Mouse (Mus musculus) CH12.LX (cell line): ENCODE results near the gene Rcan2. TPM values are rescaled to one million over a fixed set of nuclear protein-coding genes. Genes with fewer than 3 reads are reported as not detected.

ENCODE experiments used
- DNase-seq: peaks from one replicate; pipeline ENCODE4 v3.0.0-alpha.2; 2013; ENCODE audit errors: extremely low read depth
- H3K27ac ChIP-seq: 2 replicates; pipeline ENCODE4 v1.5.1; 2012; ENCODE audit warnings: low read depth, mild to moderate bottlenecking, control low read depth, moderate library complexity; ENCODE audit not compliant: insufficient read depth
- H3K27me3 ChIP-seq: replicated peaks from 2 replicates; pipeline ENCODE3; 2012; ENCODE audit warnings: inconsistent platforms
- H3K36me3 ChIP-seq, 2 experiments: replicated peaks in 1 of 2; 2 replicates each; pipeline versions ENCODE3 to v1.6.1; 2012; ENCODE audit warnings: inconsistent platforms in 1 of 2, low read length in 1 of 2, mild to moderate bottlenecking in 1 of 2, mixed read lengths in 1 of 2, moderate library complexity in 1 of 2; ENCODE audit not compliant: control insufficient read depth in 1 of 2, insufficient read depth in 1 of 2
- H3K4me1 ChIP-seq, 2 experiments: 2 replicates each; pipeline ENCODE4 v1.6.1; 2012; ENCODE audit warnings: inconsistent platforms in 1 of 2, moderate library complexity in 1 of 2; ENCODE audit not compliant: insufficient read depth in 2 of 2, control insufficient read depth in 1 of 2
- H3K4me2 ChIP-seq: 2 replicates; pipeline ENCODE4 v1.6.1; 2012; ENCODE audit warnings: low read depth, mild to moderate bottlenecking, control low read depth; ENCODE audit not compliant: poor library complexity, insufficient read depth, severe bottlenecking
- H3K4me3 ChIP-seq, 3 experiments: fragments of 150-350 bp in 1 of 3; sonication (generic) in 1 of 3; replicated peaks in 1 of 3; 2 replicates each; pipeline versions ENCODE3 to v1.5.1; 2011 to 2012; ENCODE audit warnings: low read depth in 2 of 3, low read length in 2 of 3, mild to moderate bottlenecking in 2 of 3, moderate library complexity in 2 of 3, control low read depth in 1 of 3, improper control_type of control experiment in 1 of 3, inconsistent platforms in 1 of 3, mixed read lengths in 1 of 3; ENCODE audit not compliant: poor library complexity in 1 of 3
- H3K79me2 ChIP-seq: replicated peaks from 2 replicates; pipeline ENCODE4 v1.6.1; 2012; ENCODE audit warnings: mild to moderate bottlenecking, moderate library complexity; ENCODE audit not compliant: control insufficient read depth, poor library complexity, insufficient read depth, severe bottlenecking; ENCODE audit errors: extremely low read depth
- H3K9ac ChIP-seq: 2 replicates; pipeline ENCODE4 v1.6.1; 2012; ENCODE audit warnings: low read depth, mild to moderate bottlenecking, control low read depth, moderate library complexity; ENCODE audit not compliant: insufficient read depth
- H3K9me3 ChIP-seq: replicated peaks from 2 replicates; pipeline ENCODE3; 2012; ENCODE audit warnings: low read length, inconsistent platforms, mixed read lengths
- CHD2 ChIP-seq: IDR thresholded peaks from 2 replicates; pipeline ENCODE4 v1.6.1; 2011; ENCODE audit warnings: low read length, improper control_type of control experiment
- CTCF ChIP-seq, 2 experiments: IDR thresholded peaks in 1 of 2; conservative IDR thresholded peaks in 1 of 2; 2 replicates each; pipeline ENCODE4 v1.5.1; 2011 to 2012; ENCODE audit warnings: low read depth in 2 of 2, low read length in 2 of 2, improper control_type of control experiment in 1 of 2, inconsistent platforms in 1 of 2, mild to moderate bottlenecking in 1 of 2, moderate library complexity in 1 of 2
- ELF1 ChIP-seq: IDR thresholded peaks from 2 replicates; pipeline ENCODE4 v1.6.1; 2014; ENCODE audit warnings: low read depth, mild to moderate bottlenecking, inconsistent platforms, low read length, improper control_type of control experiment
- EP300 ChIP-seq: IDR thresholded peaks from 2 replicates; pipeline ENCODE4 v1.6.1; 2011; ENCODE audit warnings: low read length, improper control_type of control experiment
- ETS1 ChIP-seq: conservative IDR thresholded peaks from 2 replicates; pipeline ENCODE4 v1.6.1; 2012; ENCODE audit warnings: low read depth, mild to moderate bottlenecking, inconsistent platforms, low read length, improper control_type of control experiment, moderate library complexity
- GABPA ChIP-seq: IDR thresholded peaks from 2 replicates; pipeline ENCODE4 v1.6.1; 2012; ENCODE audit warnings: low read depth, low read length, improper control_type of control experiment, inconsistent platforms; ENCODE audit not compliant: insufficient replicate concordance
- HCFC1 ChIP-seq: IDR thresholded peaks from 2 replicates; pipeline ENCODE4 v1.6.1; 2012; ENCODE audit warnings: low read depth, mild to moderate bottlenecking, inconsistent platforms, low read length, improper control_type of control experiment
- JUND ChIP-seq: conservative IDR thresholded peaks from 2 replicates; pipeline ENCODE4 v1.6.1; 2011; ENCODE audit warnings: low read depth, low read length, improper control_type of control experiment
- MAFK ChIP-seq: IDR thresholded peaks from 2 replicates; pipeline ENCODE4 v1.6.1; 2011; ENCODE audit warnings: low read length, improper control_type of control experiment; ENCODE audit not compliant: insufficient replicate concordance
- MEF2A ChIP-seq: IDR thresholded peaks from 2 replicates; pipeline ENCODE4 v1.6.1; 2014; ENCODE audit warnings: low read depth, mild to moderate bottlenecking, inconsistent platforms, low read length, improper control_type of control experiment, borderline replicate concordance
- MXI1 ChIP-seq: IDR thresholded peaks from 2 replicates; pipeline ENCODE4 v1.6.1; 2011; ENCODE audit warnings: mild to moderate bottlenecking, low read depth, low read length, improper control_type of control experiment
- MYC ChIP-seq: IDR thresholded peaks from 2 replicates; pipeline ENCODE4 v1.6.1; 2011; ENCODE audit warnings: low read depth, mild to moderate bottlenecking, improper control_type of control experiment, low read length
- RAD21 ChIP-seq: IDR thresholded peaks from 2 replicates; pipeline ENCODE4 v1.6.1; 2011; ENCODE audit warnings: low read depth, mild to moderate bottlenecking, low read length, improper control_type of control experiment, moderate library complexity
- SIN3A ChIP-seq: IDR thresholded peaks from 2 replicates; pipeline ENCODE4 v1.6.1; 2012; ENCODE audit warnings: low read length, improper control_type of control experiment, inconsistent platforms
- USF2 ChIP-seq: conservative IDR thresholded peaks from 2 replicates; pipeline ENCODE4 v1.6.1; 2011; ENCODE audit warnings: low read depth, low read length, improper control_type of control experiment
- ZKSCAN1 ChIP-seq: IDR thresholded peaks from 2 replicates; pipeline ENCODE4 v1.6.1; 2012; ENCODE audit warnings: low read depth, inconsistent platforms, low read length, improper control_type of control experiment, borderline replicate concordance
- dilution Hi-C: fragments of 300-500 bp; cut with MboI; formaldehyde crosslinking; loops from 2 replicates; pipeline ENCODE4 v1.14.3; 2020; ENCODE audit warnings: low sequenced_read_pairs; ENCODE audit not compliant: extremely low pct_unique_long_range_greater_than_20kb, extremely low pct_ligation_motif_present
- in situ Hi-C: fragments of 300-500 bp; cut with MboI; formaldehyde crosslinking; loops from 3 replicates; pipeline ENCODE4 v1.14.3; 2019; ENCODE audit warnings: low sequenced_read_pairs, low pct_ligation_motif_present, low pct_unique_long_range_greater_than_20kb, mixed read lengths
- polyA plus RNA-seq: library from polyadenylated mRNA; unstranded; fragments of >175 nt; gene quantifications from 2 replicates; pipeline ENCODE4 v1.2.1, GENCODE M21; 2012; ENCODE audit warnings: low read depth; ENCODE audit not compliant: insufficient read length
- total RNA-seq, 2 experiments: library from RNA; depleted of rRNA; stranded (reverse); fragments of 300-350 nt in 1 of 2; fragments of >200 nt in 1 of 2; gene quantifications; 2 replicates each; pipeline ENCODE4 v1.2.3; 2012 to 2014

Gene Rcan2
- total and polyA plus RNA-seq, 3 experiments: 0.32 to 1.5 TPM; not detected in 1

DNA sequence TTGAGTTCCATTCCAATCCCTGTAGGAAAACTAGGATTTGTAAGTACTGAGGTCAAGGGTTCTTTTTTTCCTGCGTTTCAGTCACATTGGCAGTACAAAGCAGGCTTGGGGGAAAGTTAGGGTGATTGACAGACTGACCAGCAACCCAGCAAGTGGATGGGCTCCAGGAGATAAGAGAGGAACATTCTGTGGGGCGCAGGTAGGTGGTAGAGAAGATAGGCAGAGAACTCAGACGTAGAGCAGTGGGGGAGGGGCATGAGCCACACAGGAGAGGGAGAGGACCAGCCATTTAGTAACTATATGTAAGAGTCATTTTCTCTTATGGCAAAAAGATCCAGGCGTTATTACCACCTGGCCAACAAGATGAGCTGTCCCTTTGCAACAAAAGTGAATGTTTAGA is 96.2 kb downstream of the Rcan2 start:
- in situ Hi-C loops: loop anchor here (25.0 kb wide), 1 partner anchor 140 kb away; no protein-coding TSS in a partner anchor

DNA sequence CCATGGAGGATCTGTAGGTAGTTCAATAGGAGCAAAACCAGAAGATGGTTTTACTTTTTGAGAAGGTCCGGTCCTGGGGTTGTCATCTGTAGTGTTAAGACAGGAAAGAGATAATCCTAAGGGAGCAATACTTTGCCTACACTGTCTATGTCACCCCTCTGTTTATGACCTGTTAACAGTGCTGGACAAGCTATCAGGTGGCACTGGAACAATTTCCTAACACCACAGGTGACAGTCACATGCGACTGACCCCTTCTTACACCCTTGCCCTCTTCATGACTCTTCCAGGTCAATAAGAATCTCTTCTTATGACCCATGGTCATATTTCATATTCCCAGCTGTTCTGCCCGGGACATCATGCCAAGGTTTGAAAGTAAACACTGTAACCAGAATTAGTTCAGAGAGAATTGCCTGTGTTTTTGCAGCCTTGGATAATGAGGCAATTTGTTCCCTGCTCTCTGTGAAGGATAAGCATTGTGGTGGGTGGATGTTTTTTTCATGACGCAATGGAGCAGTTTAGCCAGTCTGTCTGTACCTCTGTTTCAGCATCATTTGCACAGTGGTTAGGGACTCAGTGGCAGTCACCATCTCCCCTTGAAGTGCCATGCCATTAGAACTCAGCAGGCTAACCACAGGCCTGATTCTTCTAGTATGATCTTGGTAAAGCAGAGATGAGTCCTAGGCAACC is 98.4 kb downstream of the Rcan2 start:
- Histone ChIP-seq H3K79me2 (no peaks in the 10 kb centered on the region), H3K4me1 (no peaks in the 10 kb centered on the region), H3K27me3 (peaks cover 4% of the 10 kb centered on the region), H3K27ac (no peak overlapping the region), H3K36me3 (no peaks in the 10 kb centered on the region), H3K9me3 (no peaks in the 10 kb centered on the region), H3K9ac (no peak overlapping the region), H3K4me2 (no peak overlapping the region), H3K4me3 (no peak overlapping the region)
- in situ Hi-C loops: loop anchor here (25.0 kb wide), 1 partner anchor 138 kb away; no protein-coding TSS in a partner anchor
- DNase-seq: no peak
- no peak for TF ChIP-seq JUND
- TF ChIP-seq RAD21: no peak
- no peak for TF ChIP-seq ETS1
- TF ChIP-seq EP300: no peak
- TF ChIP-seq SIN3A: no peak
- TF ChIP-seq MEF2A: no peak
- TF ChIP-seq CTCF (conservative IDR thresholded peaks at IDR 0.05 in 1 of 2, IDR thresholded peaks at IDR 0.05 in 1 of 2; ENCODE audit: low read depth in 2 of 2, low read length in 2 of 2): no peak
- TF ChIP-seq ELF1: no peak
- TF ChIP-seq GABPA: no peak
- no peak for TF ChIP-seq HCFC1
- TF ChIP-seq MYC: no peak
- no peak for TF ChIP-seq USF2
- TF ChIP-seq MAFK: no peak
- TF ChIP-seq CHD2: no peak
- dilution Hi-C loops: no loop called here

More for the DNA sequence above, 96.2 kb downstream of the Rcan2 start:
- no peaks in the 10 kb centered on the region for H3K9me3 ChIP-seq
- no peak overlapping the region for H3K9ac ChIP-seq
- TF ChIP-seq MXI1 (no peak), USF2 (no peak), ZKSCAN1 (no peak)
- H3K27ac ChIP-seq: no peak overlapping the region
- no peaks in the 10 kb centered on the region for H3K4me1 ChIP-seq
- no peak overlapping the region for H3K4me3 ChIP-seq
- H3K79me2 ChIP-seq: no peaks in the 10 kb centered on the region
- no peak overlapping the region for H3K4me2 ChIP-seq
- H3K27me3 ChIP-seq: peaks cover 9% of the 10 kb centered on the region
- H3K36me3 ChIP-seq: no peaks in the 10 kb centered on the region
- no peak for DNase-seq
- dilution Hi-C loops: no loop called here
